Mouse (Mus musculus) right cerebral cortex, adult 2 months (tissue): ENCODE measurements around the gene Rpgr.
A peak's percentile ranks its signal among the peaks of the same experiment; 100 is the strongest.

Experiments
- DNase-seq, 2 experiments: peaks; one replicate each; pipeline ENCODE4 v3.0.0; 2021 to 2022; ENCODE audit warnings: low spot score in 2 of 2

Rpgr gene

GRCm38 (mm10) chrX:10216410-10216949, at the start of gene Rpgr:
TSS of gene Rpgr (minus strand) at chrX:10216920.
- DNase-seq: peak; percentile 83 to 85

GRCm38 (mm10) chrX:10258260-10258659, 41.5 kb upstream of the Rpgr start:
- no peak for DNase-seq

- no peak for DNase-seq
Observed at GRCm38 (mm10) chrX:10257774-10258173, 41.1 kb upstream of the Rpgr start.

- DNase-seq: no peak
Observed at GRCm38 (mm10) chrX:10251852-10252504, 35.3 kb upstream of the Rpgr start, which contains the start of gene Otc. TSS of gene Otc (plus strand) at chrX:10252305.

- no peak for DNase-seq
Observed at GRCm38 (mm10) chrX:10251357-10251756, 34.6 kb upstream of the Rpgr start.

GRCm38 (mm10) chrX:10243916-10244315, 27.2 kb upstream of the Rpgr start:
- DNase-seq: no peak

GRCm38 (mm10) chrX:10239515-10239914, 22.8 kb upstream of the Rpgr start:
- no peak for DNase-seq

- DNase-seq: no peak
Observed at GRCm38 (mm10) chrX:10234617-10235016, 17.9 kb upstream of the Rpgr start.

GRCm38 (mm10) chrX:10233051-10233450, 16.3 kb upstream of the Rpgr start:
- DNase-seq: peak; percentile 10 to 23

GRCm38 (mm10) chrX:10219281-10219680, 2.6 kb upstream of the Rpgr start:
- no peak for DNase-seq

- DNase-seq: peak; percentile 22 to 37
Observed at GRCm38 (mm10) chrX:10215972-10216371, 748 bp downstream of the Rpgr start.

- DNase-seq: no peak
Observed at GRCm38 (mm10) chrX:10205937-10206336, 10.8 kb downstream of the Rpgr start.

GRCm38 (mm10) chrX:10201289-10201688, 15.4 kb downstream of the Rpgr start:
- peak; percentile 12 to 23 for DNase-seq

- DNase-seq: no peak
Observed at GRCm38 (mm10) chrX:10152390-10152789, 64.3 kb downstream of the Rpgr start.

- DNase-seq: no peak
Observed at GRCm38 (mm10) chrX:10117065-10117719, 99.5 kb downstream of the Rpgr start, which contains the start of gene Srpx. TSS of gene Srpx (minus strand) at chrX:10117709.

GRCm38 (mm10) chrX:10115780-10116179, 100.9 kb downstream of the Rpgr start:
- peak; percentile 3 to 11 for DNase-seq

- no peak for DNase-seq
Observed at GRCm38 (mm10) chrX:10110736-10111135, 106.0 kb downstream of the Rpgr start.

- no peak for DNase-seq
Observed at GRCm38 (mm10) chrX:10108558-10108957, 108.2 kb downstream of the Rpgr start.

- no peak for DNase-seq
Observed at GRCm38 (mm10) chrX:10105475-10105874, 111.2 kb downstream of the Rpgr start.

GRCm38 (mm10) chrX:10102739-10103138, 114.0 kb downstream of the Rpgr start:
- no peak for DNase-seq

GRCm38 (mm10) chrX:10095797-10096196, 120.9 kb downstream of the Rpgr start:
- DNase-seq: no peak

GRCm38 (mm10) chrX:10080385-10080784, 136.3 kb downstream of the Rpgr start:
- no peak for DNase-seq

GRCm38 (mm10) chrX:10079981-10080380, 136.7 kb downstream of the Rpgr start:
- DNase-seq: no peak
